Mouse (Mus musculus) cerebellum, adult 2 months (tissue): Measurements from ENCODE around the gene Emc7. TPM values are rescaled to one million over a fixed set of nuclear protein-coding genes. Genes with fewer than 3 reads are reported as not detected.
A peak's percentile ranks its signal among the peaks of the same experiment; 100 is the strongest.

Source experiments
- DNase-seq, 2 experiments: peaks; one replicate each; pipeline ENCODE4 v3.0.0; 2021
- H3K27ac ChIP-seq: fragments of 200-500 bp; 2 replicates; pipeline ENCODE4 v1.5.1; 2012; ENCODE audit warnings: low read length, control low read depth, inconsistent platforms; ENCODE audit not compliant: insufficient read depth
- H3K27me3 ChIP-seq: fragments of 200-500 bp; 2 replicates; pipeline ENCODE4 v1.6.1; 2012; ENCODE audit warnings: inconsistent platforms, mild to moderate bottlenecking, low read length, moderate library complexity; ENCODE audit not compliant: control insufficient read depth, insufficient read depth
- H3K4me1 ChIP-seq: fragments of 200-500 bp; 2 replicates; pipeline ENCODE4 v1.6.1; 2011; ENCODE audit warnings: low read length; ENCODE audit not compliant: control insufficient read depth, insufficient read depth
- H3K4me3 ChIP-seq: fragments of 200-500 bp; replicated peaks from 2 replicates; pipeline ENCODE3; 2011; ENCODE audit warnings: mild to moderate bottlenecking, low read depth, low read length, control low read depth; ENCODE audit not compliant: insufficient read depth
- CTCF ChIP-seq: fragments of 200-500 bp; IDR thresholded peaks from 2 replicates; pipeline ENCODE4 v1.5.1; 2011; ENCODE audit warnings: low read depth, mild to moderate bottlenecking, control low read depth, low read length, moderate library complexity, borderline replicate concordance; ENCODE audit not compliant: insufficient read depth
- POLR2A ChIP-seq: fragments of 200-500 bp; IDR thresholded peaks from 2 replicates; pipeline ENCODE4 v1.6.1; 2011; ENCODE audit warnings: low read length, control low read depth, borderline replicate concordance; ENCODE audit not compliant: insufficient read depth
- WGBS: fragments of 180-500 bp; shearing (Covaris S2); methylation state at CpG from one replicate; pipeline ENCODE4 v1.1.7; 2018; 5-methylcytosine and 5-hydroxymethylcytosine counted together
- polyA plus RNA-seq: library from polyadenylated mRNA; depleted of rRNA; stranded (reverse); fragments of >200 nt; gene quantifications from 2 replicates; pipeline ENCODE4 v1.2.3, GENCODE M21; 2012

The Emc7 gene
- polyA plus RNA-seq, 1 experiment: 40.4 TPM

GRCm38 (mm10) chr2:112493539-112494260 lies 38.9 kb downstream of the Emc7 start:
- no peak for DNase-seq
- peak overlapping the region; percentile 57 for H3K4me3 ChIP-seq
- peak overlapping the region; percentile 73 for H3K27ac ChIP-seq
- H3K27me3 ChIP-seq: no peaks in the 10 kb centered on the region
- 44% methylated on average over 11 of the region's 11 CpGs for WGBS
- no peak for TF ChIP-seq CTCF
- no peak for TF ChIP-seq POLR2A
- H3K4me1 ChIP-seq: no peaks in the 10 kb centered on the region; the same call in 1 of the 2 replicates

- DNase-seq: no peak
- no peaks in the 10 kb centered on the region; the same call in 1 of the 2 replicates for H3K4me1 ChIP-seq
- TF ChIP-seq POLR2A (no peak), CTCF (no peak)
- H3K27ac ChIP-seq: no peak overlapping the region
- H3K4me3 ChIP-seq: no peak overlapping the region
- WGBS: 80% methylated on average over 7 of the region's 7 CpGs
- no peaks in the 10 kb centered on the region for H3K27me3 ChIP-seq
Measured at GRCm38 (mm10) chr2:112497851-112498250, 43.1 kb downstream of the Emc7 start.

DNA sequence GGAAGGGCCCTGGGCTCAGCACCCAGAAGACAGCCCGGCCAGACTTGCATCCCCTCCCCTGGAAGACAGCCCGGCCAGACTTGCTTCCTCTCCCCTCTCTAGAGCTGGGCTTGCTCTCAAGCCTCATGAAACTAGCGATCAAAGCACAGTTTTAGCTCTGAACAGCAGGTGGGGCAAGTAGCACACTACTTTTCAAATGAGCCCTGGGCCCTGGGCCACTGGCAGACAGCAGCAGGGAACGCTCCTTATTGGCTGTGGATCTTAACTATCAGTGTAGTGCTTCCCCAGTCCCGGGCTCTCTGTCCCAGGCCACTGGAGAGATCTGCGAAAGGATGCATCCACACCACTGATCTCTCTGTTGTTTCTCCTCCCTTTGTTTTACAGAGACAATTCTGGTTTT lies 46.4 kb downstream of the Emc7 start:
- 9% methylated on average over 6 of the region's 6 CpGs for WGBS
- H3K27ac ChIP-seq: no peak overlapping the region
- H3K4me3 ChIP-seq: no peak overlapping the region
- no peaks in the 10 kb centered on the region for H3K4me1 ChIP-seq
- H3K27me3 ChIP-seq: no peaks in the 10 kb centered on the region
- DNase-seq: peak; percentile 41 to 47
- TF ChIP-seq POLR2A (no peak), CTCF (peak; percentile 56)

- Histone ChIP-seq H3K27me3 (no peaks in the 10 kb centered on the region), H3K4me1 (no peaks in the 10 kb centered on the region), H3K4me3 (no peak overlapping the region), H3K27ac (no peak overlapping the region)
- no peak for DNase-seq
- TF ChIP-seq CTCF: no peak
- no peak for TF ChIP-seq POLR2A
- 55% methylated on average over 6 of the region's 6 CpGs for WGBS
Measured at GRCm38 (mm10) chr2:112503978-112504377, 49.2 kb downstream of the Emc7 start.

- Histone ChIP-seq H3K27ac (no peak overlapping the region), H3K4me1 (no peaks in the 10 kb centered on the region), H3K27me3 (no peaks in the 10 kb centered on the region), H3K4me3 (no peak overlapping the region)
- no peak for DNase-seq
- no peak for TF ChIP-seq POLR2A
- no peak for TF ChIP-seq CTCF
- WGBS: 74% methylated on average over 5 of the region's 5 CpGs
Measured at GRCm38 (mm10) chr2:112506841-112507435, 52.1 kb downstream of the Emc7 start.

DNA sequence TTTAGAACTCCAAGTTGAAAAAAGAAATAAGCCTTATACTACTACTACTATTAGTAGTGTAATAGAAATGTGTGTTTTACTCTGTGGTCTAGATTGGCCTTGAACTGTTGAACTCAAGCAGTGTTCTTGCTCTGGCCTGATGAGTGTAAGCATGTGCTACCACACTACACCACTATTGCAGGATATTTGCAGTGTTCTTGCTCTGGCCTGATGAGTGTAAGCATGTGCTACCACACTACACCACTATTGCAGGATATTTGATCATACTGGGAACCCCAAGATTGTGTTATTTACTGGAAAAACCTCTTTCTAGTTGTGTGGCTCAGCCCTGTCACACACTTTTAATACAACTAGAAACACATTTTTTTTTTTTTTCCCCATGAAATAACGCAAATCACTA lies 52.6 kb downstream of the Emc7 start:
- Histone ChIP-seq H3K4me3 (no peak overlapping the region), H3K27me3 (no peaks in the 10 kb centered on the region), H3K4me1 (no peaks in the 10 kb centered on the region), H3K27ac (no peak overlapping the region)
- TF ChIP-seq POLR2A (no peak), CTCF (no peak)
- DNase-seq: no peak
- WGBS: 100% methylated on average over 1 of the region's 1 CpGs

- Histone ChIP-seq H3K4me1 (no peaks in the 10 kb centered on the region), H3K27me3 (no peaks in the 10 kb centered on the region), H3K4me3 (no peak overlapping the region), H3K27ac (no peak overlapping the region)
- TF ChIP-seq CTCF (no peak), POLR2A (no peak)
- 95% methylated on average over 4 of the region's 4 CpGs for WGBS
- no peak for DNase-seq
Measured at GRCm38 (mm10) chr2:112510140-112510539, 55.3 kb downstream of the Emc7 start.

DNA sequence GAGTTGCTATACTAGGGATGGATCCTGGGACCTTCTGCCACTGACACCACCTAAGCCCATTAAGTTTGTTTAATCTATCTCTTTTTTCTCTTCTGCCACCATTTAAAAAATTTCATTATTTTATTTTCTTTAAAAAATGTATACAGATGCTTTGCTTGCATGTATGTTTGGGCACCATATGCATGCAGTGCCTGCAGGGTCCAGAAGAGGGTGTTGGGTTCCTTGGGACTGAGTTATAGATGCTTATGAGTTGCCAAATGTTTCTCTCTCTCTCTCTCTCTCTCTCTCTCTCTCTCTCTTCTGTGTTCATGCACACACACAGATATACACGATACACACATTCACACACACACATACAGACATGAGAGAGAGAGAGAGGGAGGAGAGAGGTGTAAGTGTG lies 58.2 kb downstream of the Emc7 start:
- Histone ChIP-seq H3K27ac (no peak overlapping the region), H3K4me1 (no peaks in the 10 kb centered on the region), H3K27me3 (no peaks in the 10 kb centered on the region), H3K4me3 (no peak overlapping the region)
- WGBS: 80% methylated on average over 1 of the region's 1 CpGs
- no peak for DNase-seq
- no peak for TF ChIP-seq CTCF
- no peak for TF ChIP-seq POLR2A

- 92% methylated on average over 3 of the region's 3 CpGs for WGBS
- no peak for TF ChIP-seq CTCF
- no peak for TF ChIP-seq POLR2A
- Histone ChIP-seq H3K27me3 (no peaks in the 10 kb centered on the region), H3K4me1 (no peaks in the 10 kb centered on the region), H3K27ac (no peak overlapping the region), H3K4me3 (no peak overlapping the region)
- no peak for DNase-seq
Measured at GRCm38 (mm10) chr2:112516728-112517127, 61.9 kb downstream of the Emc7 start.
